Mouse (Mus musculus) kidney, postnatal 0 days (tissue): ENCODE data around the gene Sdf2. TPM values are rescaled to one million over a fixed set of nuclear protein-coding genes. Genes with fewer than 3 reads are reported as not detected.

ENCODE experiments used
- ATAC-seq: fragments of 200-750 bp; cut with Nextera tagmentation; replicated peaks from 2 replicates; pipeline ENCODE4 v1.8.0; 2017; ENCODE audit warnings: low read depth, moderate number of reproducible peaks, moderate TSS enrichment, moderate library complexity; ENCODE audit not compliant: low FRiP score
- DNase-seq: peaks from one replicate; pipeline ENCODE4 v3.0.0-alpha.2; 2016; ENCODE audit warnings: low spot score
- H3K27ac ChIP-seq: fragments of 300-500 bp; sonication (generic); 2 replicates; pipeline ENCODE4 v1.5.1; 2014; ENCODE audit warnings: mild to moderate bottlenecking
- H3K27me3 ChIP-seq: fragments of 300-500 bp; sonication (generic); 2 replicates; pipeline ENCODE4 v1.6.1; 2014; ENCODE audit warnings: low read length, mixed read lengths; ENCODE audit not compliant: insufficient read depth
- H3K36me3 ChIP-seq: fragments of 300-500 bp; sonication (generic); 2 replicates; pipeline ENCODE4 v1.6.1; 2014; ENCODE audit warnings: low read length, mixed read lengths; ENCODE audit not compliant: insufficient read depth
- H3K4me1 ChIP-seq: fragments of 300-500 bp; sonication (generic); replicated peaks from 2 replicates; pipeline ENCODE4 v1.6.1; 2014; ENCODE audit warnings: antibody characterized with exemption, low read length, mixed read lengths; ENCODE audit not compliant: insufficient read depth
- H3K4me2 ChIP-seq: fragments of 300-500 bp; sonication (generic); 2 replicates; pipeline ENCODE4 v1.6.1; 2014; ENCODE audit warnings: mild to moderate bottlenecking, low read length, moderate library complexity, mixed read lengths
- H3K4me3 ChIP-seq: fragments of 300-500 bp; sonication (generic); replicated peaks from 2 replicates; pipeline ENCODE4 v1.5.1; 2014; ENCODE audit warnings: low read depth, low read length
- H3K9ac ChIP-seq: fragments of 300-500 bp; sonication (generic); 2 replicates; pipeline ENCODE4 v1.6.1; 2014; ENCODE audit warnings: low read depth, low read length
- H3K9me3 ChIP-seq: fragments of 300-500 bp; sonication (generic); replicated peaks from 2 replicates; pipeline ENCODE4 v1.6.1; 2016; ENCODE audit warnings: low read length, inconsistent platforms, mixed read lengths
- CTCF ChIP-seq: IDR thresholded peaks from 2 replicates; pipeline ENCODE4 v1.5.1; 2016; ENCODE audit warnings: antibody characterized with exemption, low read depth, mild to moderate bottlenecking, moderate library complexity
- WGBS: fragments of 180-500 bp; shearing (Covaris S2); extraction: QIAGEN DNeasy Blood & Tissue Kit; methylation state at CpG from one replicate; pipeline ENCODE4 v1.1.7; 2014; 5-methylcytosine and 5-hydroxymethylcytosine counted together
- polyA plus RNA-seq: library from polyadenylated mRNA; unstranded; fragments of >200 nt; fragmentation: Nextera tagmentation; extraction: Ambion mirVana; gene quantifications from 2 replicates; pipeline ENCODE4 v1.2.1, GENCODE M21; 2015

Sdf2 gene
- 104 and 106 TPM in 2 replicates for polyA plus RNA-seq

DNA sequence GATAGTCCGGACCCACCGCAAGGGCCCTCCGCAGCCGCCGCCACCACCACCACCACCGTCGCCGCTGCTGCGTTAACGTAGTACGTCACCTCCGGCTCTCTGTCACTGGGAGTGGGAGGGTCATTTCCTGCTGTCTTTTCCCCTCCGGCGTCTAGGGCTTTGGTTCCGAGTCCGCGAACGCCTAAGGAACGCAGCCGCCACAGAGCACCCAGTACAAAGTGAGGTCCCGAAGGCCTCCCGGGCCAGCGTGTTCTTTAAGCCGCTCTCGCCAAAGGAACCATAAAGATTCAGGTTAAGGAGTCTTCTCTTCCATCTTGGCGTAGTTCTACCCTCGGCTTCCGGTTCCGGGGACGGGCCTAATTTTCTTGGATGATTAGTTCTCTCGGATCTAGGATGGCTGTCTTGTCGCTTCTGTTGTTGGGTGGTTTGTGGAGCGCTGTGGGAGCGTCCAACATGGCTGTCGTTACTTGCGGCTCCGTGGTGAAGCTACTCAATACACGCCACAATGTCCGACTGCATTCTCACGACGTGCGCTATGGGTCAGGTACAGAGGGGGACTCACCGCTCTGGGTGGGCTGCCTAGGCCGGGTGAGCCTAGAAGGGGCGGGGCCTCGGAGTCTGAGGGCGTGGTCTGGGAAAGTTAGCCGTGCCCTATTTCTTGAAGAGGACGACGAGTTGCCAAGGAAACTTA lies at the start of gene Sdf2, which contains the start of gene Supt6:
Gene Sdf2, plus strand, starts transcription at position 120 of the 691 bp plus-strand sequence.
Gene Supt6, minus strand, starts transcription at position 361 of the 691 bp plus-strand sequence.
- H3K36me3 ChIP-seq, result peaks cover 7% of the 10 kb centered on the region
- DNase-seq, result peak; percentile 96

GRCm38 (mm10) chr11:78202372-78202771 lies 43.2 kb upstream of the Sdf2 start:
- H3K27ac ChIP-seq, result no peak overlapping the region
- H3K4me3 ChIP-seq, result no peak overlapping the region
- H3K36me3 ChIP-seq, result peaks cover 8% of the 10 kb centered on the region
- DNase-seq (no peak), ATAC-seq (no peak)
- H3K4me2 ChIP-seq, result no peak overlapping the region
- WGBS, result 74% methylated on average over 3 of the region's 3 CpGs
- H3K4me1 ChIP-seq, result peaks cover 3% of the 10 kb centered on the region; the same call in 1 of the 2 replicates
- H3K9ac ChIP-seq, result no peak overlapping the region
- no peaks in the 10 kb centered on the region for H3K9me3 ChIP-seq
- no peak for TF ChIP-seq CTCF
- H3K27me3 ChIP-seq, result no peaks in the 10 kb centered on the region

More for the DNA sequence above, at the start of gene Sdf2, which contains the start of gene Supt6:
- Histone ChIP-seq H3K9me3 (no peaks in the 10 kb centered on the region), H3K27ac (peak within 1 kb of the TSS; percentile 97), H3K4me3 (peak within 1 kb of the TSS; percentile 79), H3K27me3 (no peaks in the 10 kb centered on the region), H3K9ac (peak within 1 kb of the TSS; percentile 91), H3K4me2 (peak within 1 kb of the TSS; percentile 70), H3K4me1 (peaks cover 7% of the 10 kb centered on the region)
- ATAC-seq, result peak; percentile 93
- under 1% methylated on average over 50 of the region's 50 CpGs for WGBS
- TF ChIP-seq CTCF, result no peak

GRCm38 (mm10) chr11:78204287-78204686 lies 41.3 kb upstream of the Sdf2 start:
- no peaks in the 10 kb centered on the region for H3K27me3 ChIP-seq
- DNase-seq, result no peak
- no peak overlapping the region for H3K4me2 ChIP-seq
- peaks cover 3% of the 10 kb centered on the region; the same call in 1 of the 2 replicates for H3K4me1 ChIP-seq
- no peak overlapping the region for H3K27ac ChIP-seq
- H3K9me3 ChIP-seq, result no peaks in the 10 kb centered on the region
- TF ChIP-seq CTCF, result no peak
- H3K4me3 ChIP-seq, result no peak overlapping the region
- H3K36me3 ChIP-seq, result peaks cover 27% of the 10 kb centered on the region
- H3K9ac ChIP-seq, result no peak overlapping the region
- WGBS, result 74% methylated on average over 6 of the region's 6 CpGs
- no peak for ATAC-seq

GRCm38 (mm10) chr11:78205361-78206206 lies 40.0 kb upstream of the Sdf2 start:
- Histone ChIP-seq H3K4me2 (no peak overlapping the region), H3K9me3 (no peaks in the 10 kb centered on the region), H3K4me3 (no peak overlapping the region), H3K36me3 (peaks cover 39% of the 10 kb centered on the region), H3K27ac (peak overlapping the region; percentile 57), H3K4me1 (peaks cover 3% of the 10 kb centered on the region; the same call in 1 of the 2 replicates), H3K9ac (peak overlapping the region; percentile 18; the same call in 1 of the 2 replicates), H3K27me3 (no peaks in the 10 kb centered on the region)
- 24% methylated on average over 13 of the region's 13 CpGs for WGBS
- ATAC-seq (no peak; the same call in 1 of the 2 replicates), DNase-seq (peak; percentile 78)
- TF ChIP-seq CTCF, result no peak

GRCm38 (mm10) chr11:78207190-78207589 lies 38.4 kb upstream of the Sdf2 start:
- peaks cover 54% of the 10 kb centered on the region for H3K36me3 ChIP-seq
- DNase-seq, result no peak
- no peak overlapping the region for H3K4me3 ChIP-seq
- H3K9me3 ChIP-seq, result no peaks in the 10 kb centered on the region
- no peak for TF ChIP-seq CTCF
- H3K27me3 ChIP-seq, result no peaks in the 10 kb centered on the region
- peaks cover 3% of the 10 kb centered on the region; the same call in 1 of the 2 replicates for H3K4me1 ChIP-seq
- 86% methylated on average over 7 of the region's 7 CpGs for WGBS
- ATAC-seq, result no peak
- no peak overlapping the region for H3K9ac ChIP-seq
- H3K27ac ChIP-seq, result no peak overlapping the region
- no peak overlapping the region for H3K4me2 ChIP-seq

DNA sequence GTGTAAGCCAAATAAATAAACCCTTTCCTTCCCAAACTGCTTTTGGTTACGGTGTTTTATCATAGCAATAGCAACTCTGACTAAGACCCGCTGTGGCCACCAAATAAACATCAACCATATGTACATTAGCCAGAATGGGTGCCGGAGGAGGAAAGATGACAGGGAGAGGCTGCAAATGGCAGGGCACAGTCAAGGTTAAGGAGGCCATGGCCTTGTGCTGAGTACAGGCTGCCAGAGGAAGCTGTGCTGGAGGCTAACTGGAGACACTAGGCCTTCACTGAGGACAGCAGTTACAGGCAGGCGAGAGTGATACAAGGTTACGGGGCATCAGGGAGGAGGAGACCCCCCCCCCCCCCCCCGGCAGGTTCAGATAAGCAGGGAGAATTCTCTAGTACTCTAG lies 35.7 kb upstream of the Sdf2 start:
- 89% methylated on average over 6 of the region's 6 CpGs for WGBS
- H3K9me3 ChIP-seq, result no peaks in the 10 kb centered on the region
- no peaks in the 10 kb centered on the region for H3K27me3 ChIP-seq
- H3K9ac ChIP-seq, result no peak overlapping the region
- H3K4me3 ChIP-seq, result no peak overlapping the region
- no peak for TF ChIP-seq CTCF
- DNase-seq, result no peak
- ATAC-seq, result no peak
- H3K4me1 ChIP-seq, result peaks cover 3% of the 10 kb centered on the region; the same call in 1 of the 2 replicates
- peaks cover 75% of the 10 kb centered on the region for H3K36me3 ChIP-seq
- no peak overlapping the region for H3K27ac ChIP-seq
- no peak overlapping the region for H3K4me2 ChIP-seq
